Mouse (Mus musculus): Measurements from ENCODE around the gene Cfap221. TPM values are rescaled to one million over a fixed set of nuclear protein-coding genes. Genes with fewer than 3 reads are reported as not detected.

Cfap221 gene
- polyA plus RNA-seq, 1 experiment from 2014 or later, result not detected

DNA sequence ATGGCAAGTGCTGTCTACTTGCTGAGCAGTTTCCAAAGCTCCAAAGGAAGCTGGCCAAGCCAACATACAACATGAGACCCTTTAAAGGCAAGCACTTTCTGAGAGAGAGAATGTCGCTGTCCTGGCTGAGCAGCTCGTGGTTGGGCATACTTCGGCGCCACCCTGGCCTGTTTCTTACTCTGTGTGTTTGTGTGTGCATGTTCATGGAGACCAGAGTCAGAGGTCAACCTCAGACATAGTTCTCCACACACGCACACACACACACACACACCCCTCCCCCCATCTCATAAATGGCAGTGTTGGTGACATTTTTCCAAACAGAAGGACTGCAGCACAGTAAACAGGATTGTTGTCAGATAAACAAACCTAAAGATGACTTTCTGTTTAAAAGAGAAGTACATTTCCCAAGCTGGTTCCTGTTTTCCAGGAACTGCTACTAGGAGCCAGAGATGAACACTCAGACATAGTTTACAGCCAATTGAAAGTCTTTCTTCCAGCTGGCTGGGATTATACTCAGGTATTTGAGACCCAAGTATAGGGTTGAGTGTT is 80.1 kb downstream of the Cfap221 start:
- 88% methylated on average over 5 of the region's 5 CpGs for WGBS
- no peak for DNase-seq (ENCODE audit: low spot score)

DNA sequence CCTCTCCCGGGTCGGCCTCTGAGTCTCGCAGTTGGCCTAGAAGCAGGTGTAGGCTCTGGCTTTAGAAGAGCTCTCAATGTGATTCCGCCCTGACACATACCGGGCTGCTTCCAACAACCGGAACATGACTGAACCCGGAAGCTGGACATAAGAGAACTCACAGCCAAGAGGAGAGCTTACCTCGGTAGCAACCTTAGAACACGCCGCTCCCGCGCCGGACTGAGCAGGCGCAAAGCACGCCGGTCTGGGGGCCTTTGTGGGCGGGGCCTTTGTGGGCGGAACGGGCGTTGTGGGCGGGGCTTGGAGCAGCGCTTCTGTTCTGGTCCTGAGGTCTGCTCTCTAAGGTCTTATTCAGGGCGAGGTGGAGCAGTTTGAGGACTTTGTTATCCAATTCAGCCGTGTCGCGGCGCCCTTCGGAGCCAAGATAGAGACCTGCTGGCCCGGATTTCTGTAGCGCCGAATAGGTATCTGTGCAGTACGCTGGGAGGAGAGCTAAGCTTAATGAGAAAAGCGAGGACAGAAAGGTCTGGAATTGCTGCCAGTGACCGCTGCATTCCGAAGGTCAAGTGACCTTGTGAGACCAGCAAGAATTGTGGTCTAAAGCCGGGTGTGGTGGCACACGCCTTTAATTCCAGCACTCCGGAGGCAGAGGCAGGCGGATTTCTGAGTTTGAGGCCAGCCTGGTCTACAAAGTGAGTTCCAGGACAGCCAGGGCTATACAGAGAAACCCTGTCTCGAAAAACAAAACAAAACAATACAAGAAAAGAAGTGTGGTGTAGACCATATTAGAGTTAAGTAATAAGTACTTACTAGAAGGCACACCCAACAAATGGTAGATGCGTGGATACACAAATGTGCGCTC is 83.8 kb downstream of the Cfap221 start, which contains the start of gene Tmem177:
Tmem177 (minus strand) TSS at position 256 of the 862 bp plus-strand sequence.
- peaks cover 29% of the 10 kb centered on the region for H3K36me3 ChIP-seq
- peak within 1 kb of the TSS; percentile 56 for H3K4me3 ChIP-seq
- DNase-seq (ENCODE audit: low spot score), result peak; percentile 98
- WGBS, result 14% methylated on average over 42 of the region's 42 CpGs
- H3K4me1 ChIP-seq, result peaks cover 5% of the 10 kb centered on the region
- H3K27me3 ChIP-seq (ENCODE audit: low read depth, poor library complexity, severe bottlenecking), result no peaks in the 10 kb centered on the region
- H3K27ac ChIP-seq, result peak within 1 kb of the TSS; percentile 82
- H3K9me3 ChIP-seq (replicated peaks), result no peaks in the 10 kb centered on the region

More for the DNA sequence above, 80.1 kb downstream of the Cfap221 start:
- H3K36me3 ChIP-seq, result no peaks in the 10 kb centered on the region
- no peak overlapping the region for H3K27ac ChIP-seq
- no peaks in the 10 kb centered on the region for H3K27me3 ChIP-seq (ENCODE audit: low read depth, poor library complexity, severe bottlenecking)
- H3K9me3 ChIP-seq (replicated peaks), result no peaks in the 10 kb centered on the region
- H3K4me3 ChIP-seq, result no peak overlapping the region
- H3K4me1 ChIP-seq, result peaks cover 5% of the 10 kb centered on the region

DNA sequence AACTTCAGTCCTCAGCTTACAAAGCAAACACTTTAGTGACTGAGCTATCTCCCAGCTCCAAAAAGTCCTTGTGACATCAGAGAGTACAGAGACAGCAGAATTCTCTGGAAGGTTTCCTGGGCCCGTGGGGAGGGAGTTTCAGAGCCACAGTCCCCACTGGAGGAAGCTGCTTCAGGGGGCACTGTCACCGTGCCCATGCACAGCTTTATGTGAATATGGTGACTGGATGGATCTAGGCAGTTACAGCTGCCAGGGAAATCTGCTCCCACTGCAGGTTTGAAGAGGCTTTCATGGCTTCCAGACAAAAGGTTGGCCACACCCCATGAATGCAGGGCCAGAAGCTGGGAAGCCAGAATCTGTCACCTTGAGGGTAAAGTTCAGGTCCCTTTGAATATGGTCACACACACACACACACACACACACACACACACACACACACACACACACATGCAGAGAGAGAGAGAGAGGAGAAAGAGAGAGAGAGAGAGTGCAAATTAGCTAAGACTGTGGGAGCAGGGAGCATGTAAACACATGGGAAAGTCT is 89.8 kb downstream of the Cfap221 start:
- WGBS, result 77% methylated on average over 2 of the region's 2 CpGs
- no peak for DNase-seq (ENCODE audit: low spot score)

DNA sequence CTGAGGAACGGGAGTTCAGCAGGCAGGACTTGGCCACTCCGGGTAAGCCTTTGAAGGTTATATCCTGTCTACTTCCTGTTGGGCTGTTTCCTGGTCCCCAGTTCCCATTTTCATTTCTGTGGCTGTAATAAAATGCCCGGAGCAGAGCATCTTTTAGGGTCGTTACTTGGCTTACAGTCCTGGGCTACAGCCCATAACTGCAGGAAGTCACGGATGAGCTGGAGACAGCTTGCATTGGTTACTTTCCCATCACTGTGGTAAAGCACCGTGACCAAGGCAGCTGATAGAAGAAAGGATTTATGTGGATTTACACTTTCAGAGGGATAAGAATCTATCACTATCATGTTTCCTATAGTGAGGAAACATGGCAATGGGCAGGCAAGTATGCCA is 93.8 kb downstream of the Cfap221 start:
- no peak overlapping the region for H3K4me3 ChIP-seq
- H3K27ac ChIP-seq, result peak overlapping the region; percentile 74
- peaks cover 24% of the 10 kb centered on the region for H3K4me1 ChIP-seq
- H3K36me3 ChIP-seq, result 0 out of 2 replicates have a peak, but pooled peaks cover 3% of the 10 kb centered on the region
- DNase-seq (ENCODE audit: low spot score), result no peak
- no peaks in the 10 kb centered on the region for H3K9me3 ChIP-seq (replicated peaks)
- 52% methylated on average over 6 of the region's 6 CpGs for WGBS
- no peaks in the 10 kb centered on the region for H3K27me3 ChIP-seq (ENCODE audit: low read depth, poor library complexity, severe bottlenecking)

More for the DNA sequence above, 89.8 kb downstream of the Cfap221 start:
- Histone ChIP-seq H3K4me3 (no peak overlapping the region), H3K27me3 (ENCODE audit: low read depth, poor library complexity, severe bottlenecking) (no peaks in the 10 kb centered on the region), H3K36me3 (peaks cover 31% of the 10 kb centered on the region), H3K4me1 (peaks cover 17% of the 10 kb centered on the region), H3K9me3 (replicated peaks) (no peaks in the 10 kb centered on the region), H3K27ac (no peak overlapping the region)

DNA sequence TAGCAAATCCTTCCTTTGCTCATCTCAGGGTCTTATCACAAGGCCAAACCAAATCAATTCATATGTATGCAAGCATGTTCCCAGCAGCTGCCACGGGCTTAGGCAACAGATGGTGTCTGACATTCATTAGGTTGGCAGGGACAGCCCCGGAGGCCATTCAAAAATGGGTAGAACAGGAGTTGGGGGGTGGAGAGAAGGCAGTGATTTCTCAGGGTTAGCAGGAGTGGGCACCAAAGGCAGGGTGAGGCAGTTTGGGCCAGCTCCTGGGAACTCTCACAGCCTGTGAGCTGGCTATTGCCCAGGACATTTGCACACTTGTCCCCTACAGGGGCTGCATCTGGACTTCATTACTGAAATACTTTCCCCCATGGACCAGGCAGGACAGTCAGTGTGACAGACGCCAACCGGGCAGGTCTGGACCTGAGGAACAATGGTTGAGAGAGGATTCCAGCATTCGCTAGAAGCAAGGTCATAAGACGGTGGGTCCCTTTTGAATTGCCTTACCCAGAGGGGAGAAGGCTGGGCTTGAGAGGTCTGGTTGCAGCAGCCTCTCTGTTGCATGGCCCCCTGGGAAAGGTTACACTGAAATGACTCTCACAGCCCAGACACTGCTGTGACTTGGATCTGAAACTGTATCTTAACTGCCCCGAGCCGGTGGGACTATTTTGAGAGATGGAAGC is 94.3 kb downstream of the Cfap221 start:
- H3K27me3 ChIP-seq (ENCODE audit: low read depth, poor library complexity, severe bottlenecking), result no peaks in the 10 kb centered on the region
- no peaks in the 10 kb centered on the region for H3K9me3 ChIP-seq (replicated peaks)
- 28% methylated on average over 8 of the region's 8 CpGs for WGBS
- peaks cover 24% of the 10 kb centered on the region for H3K4me1 ChIP-seq
- DNase-seq (ENCODE audit: low spot score), result peak; percentile 49
- H3K27ac ChIP-seq, result peak overlapping the region; percentile 74
- H3K36me3 ChIP-seq, result no peaks in the 10 kb centered on the region
- no peak overlapping the region for H3K4me3 ChIP-seq

DNA sequence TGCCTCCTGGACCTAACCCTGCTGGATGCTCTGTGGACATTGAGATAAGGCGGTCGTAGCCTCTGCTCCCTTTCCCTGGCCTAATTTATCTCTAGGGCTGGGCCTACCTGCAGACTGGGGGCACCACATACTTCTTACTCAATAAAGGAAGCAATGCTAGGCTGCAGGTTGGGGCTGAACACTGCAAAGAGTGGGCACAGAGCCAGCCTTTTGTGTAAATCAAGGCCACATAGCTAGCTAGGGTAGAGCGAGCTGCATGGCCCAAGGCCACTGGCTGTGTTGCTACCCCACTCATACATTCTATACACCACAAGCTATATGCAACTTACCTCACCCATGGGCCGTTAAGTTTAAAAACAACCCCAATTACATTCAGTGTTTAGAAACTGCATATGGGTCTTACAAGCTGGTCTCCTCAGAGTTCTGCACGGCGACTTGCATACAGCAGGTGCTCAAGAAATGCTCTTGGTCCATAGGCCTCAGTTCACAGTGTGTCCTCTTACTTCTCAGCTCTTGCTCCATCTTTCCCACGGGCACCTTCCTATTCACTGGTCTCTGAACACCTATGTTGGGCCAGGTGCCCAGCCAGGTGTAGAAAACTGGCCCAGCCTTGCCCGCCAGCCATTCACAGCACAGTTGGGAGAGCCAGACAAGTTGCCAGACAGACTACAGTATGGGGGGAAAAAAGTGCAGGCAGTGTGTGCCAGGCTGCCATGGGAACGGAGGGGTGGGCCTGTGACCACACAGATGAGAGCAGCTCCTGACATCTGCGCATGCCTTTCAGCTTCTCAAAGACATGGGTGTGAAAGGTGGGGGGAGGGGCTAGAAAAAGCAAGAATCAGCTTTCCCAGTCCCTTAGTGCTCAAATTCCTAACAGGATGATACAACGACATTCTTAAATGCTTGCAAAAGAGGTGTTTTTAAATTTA is 97.6 kb downstream of the Cfap221 start:
- 86% methylated on average over 11 of the region's 11 CpGs for WGBS
- Histone ChIP-seq H3K27me3 (ENCODE audit: low read depth, poor library complexity, severe bottlenecking) (no peaks in the 10 kb centered on the region), H3K27ac (0 out of 2 replicates have a peak overlapping the region, but pooled peaks have one; percentile 0)

DNA sequence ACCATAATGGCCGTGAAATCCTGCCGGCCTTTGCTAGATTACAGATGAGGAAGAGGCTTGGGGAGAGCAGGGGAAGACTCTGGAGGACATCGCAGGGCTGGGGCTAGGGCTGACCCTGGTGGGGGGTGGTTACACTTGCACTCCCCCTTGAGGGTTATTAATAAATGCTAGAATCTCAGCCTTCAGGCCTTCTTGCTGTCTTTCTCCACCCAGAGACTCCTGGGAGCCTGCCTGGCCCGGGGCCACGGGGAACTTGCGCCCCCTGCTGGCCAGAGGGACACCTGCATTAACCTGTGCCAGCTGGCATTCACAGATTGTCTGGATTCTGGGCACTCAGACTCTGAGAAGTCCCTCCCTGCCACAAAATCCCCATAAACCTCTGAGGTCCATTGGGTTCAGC is 102.1 kb downstream of the Cfap221 start:
- H3K36me3 ChIP-seq, result no peaks in the 10 kb centered on the region
- peaks cover 7% of the 10 kb centered on the region for H3K4me1 ChIP-seq
- peak; percentile 89 for DNase-seq (ENCODE audit: low spot score)
- H3K27ac ChIP-seq, result no peak overlapping the region
- H3K4me3 ChIP-seq, result no peak overlapping the region
- H3K9me3 ChIP-seq (replicated peaks), result no peaks in the 10 kb centered on the region
- 39% methylated on average over 6 of the region's 6 CpGs for WGBS
- H3K27me3 ChIP-seq (ENCODE audit: low read depth, poor library complexity, severe bottlenecking), result no peaks in the 10 kb centered on the region

More for the DNA sequence above, 97.6 kb downstream of the Cfap221 start:
- no peak overlapping the region for H3K4me3 ChIP-seq
- no peaks in the 10 kb centered on the region for H3K36me3 ChIP-seq
- no peak for DNase-seq (ENCODE audit: low spot score)
- H3K9me3 ChIP-seq (replicated peaks), result no peaks in the 10 kb centered on the region
- H3K4me1 ChIP-seq, result peaks cover 26% of the 10 kb centered on the region

DNA sequence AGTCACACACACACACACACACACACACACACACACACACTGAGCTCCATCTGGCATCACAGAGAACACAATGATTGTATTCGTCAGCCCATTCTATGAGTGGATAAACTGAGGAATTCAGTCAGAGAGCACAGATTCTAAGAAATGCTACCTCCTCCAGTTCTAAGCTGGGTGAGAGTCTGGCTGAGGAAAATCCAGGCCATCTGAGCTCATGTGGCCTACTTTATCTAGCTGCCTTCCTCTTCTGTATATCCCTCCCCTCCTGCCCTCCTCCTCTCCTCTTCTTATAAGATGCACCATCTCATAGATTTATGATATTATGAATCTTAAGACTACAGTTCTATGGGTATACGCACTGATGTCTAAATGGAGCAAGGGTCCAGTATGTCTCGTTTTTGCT is 103.4 kb downstream of the Cfap221 start:
- DNase-seq (ENCODE audit: low spot score), result no peak

DNA sequence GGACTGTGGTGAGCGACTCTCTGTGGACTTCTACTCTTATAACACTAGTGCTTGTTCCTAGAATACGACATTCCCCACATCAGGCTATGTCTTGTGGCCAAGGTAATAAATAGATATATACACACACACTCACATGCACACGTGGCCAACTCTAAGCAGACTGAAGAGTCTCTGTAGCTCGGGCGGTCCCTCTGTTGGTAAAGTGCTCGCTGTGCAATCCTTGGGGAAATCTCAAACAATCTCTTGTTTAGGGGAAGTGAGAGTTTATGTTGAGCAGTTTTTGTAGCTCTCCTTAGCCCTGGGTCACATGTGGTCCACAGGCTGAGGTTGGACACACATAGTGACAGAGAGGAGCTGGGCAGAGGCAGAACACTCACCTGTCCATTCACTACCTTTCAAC is 104.1 kb downstream of the Cfap221 start:
- no peak for DNase-seq (ENCODE audit: low spot score)
- 84% methylated on average over 6 of the region's 6 CpGs for WGBS
- H3K27me3 ChIP-seq (ENCODE audit: low read depth, poor library complexity, severe bottlenecking), result no peaks in the 10 kb centered on the region
- H3K4me3 ChIP-seq, result no peak overlapping the region
- no peaks in the 10 kb centered on the region for H3K9me3 ChIP-seq (replicated peaks)
- H3K27ac ChIP-seq, result no peak overlapping the region
- H3K4me1 ChIP-seq, result 0 out of 2 replicates have a peak, but pooled peaks cover 3% of the 10 kb centered on the region
- H3K36me3 ChIP-seq, result no peaks in the 10 kb centered on the region

More for the DNA sequence above, 103.4 kb downstream of the Cfap221 start:
- 88% methylated on average over 3 of the region's 3 CpGs for WGBS
- Histone ChIP-seq H3K27ac (no peak overlapping the region), H3K27me3 (ENCODE audit: low read depth, poor library complexity, severe bottlenecking) (no peaks in the 10 kb centered on the region), H3K4me3 (no peak overlapping the region), H3K9me3 (replicated peaks) (no peaks in the 10 kb centered on the region), H3K36me3 (no peaks in the 10 kb centered on the region), H3K4me1 (0 out of 2 replicates have a peak, but pooled peaks cover 3% of the 10 kb centered on the region)

DNA sequence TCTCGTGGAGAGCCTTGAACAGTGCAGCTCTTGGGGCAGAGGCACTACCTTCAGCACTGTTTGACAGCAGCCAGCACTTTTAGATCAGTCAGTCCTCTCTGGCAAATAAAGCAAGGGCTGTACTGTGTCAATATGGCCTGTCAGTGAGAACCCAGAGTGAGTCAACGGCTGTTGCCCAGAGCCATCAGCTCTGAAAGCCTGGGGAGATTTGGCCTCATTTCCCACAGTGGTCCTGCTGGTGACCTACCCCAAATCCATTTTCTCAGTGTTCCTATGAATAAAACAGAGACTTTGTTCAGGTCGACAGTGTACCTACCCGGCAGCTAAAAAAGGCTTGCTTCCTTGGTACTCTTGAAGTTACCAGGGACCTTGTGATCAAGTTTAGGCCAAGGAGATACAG is 105.2 kb downstream of the Cfap221 start:
- no peaks in the 10 kb centered on the region for H3K9me3 ChIP-seq (replicated peaks)
- WGBS, result 80% methylated on average over 4 of the region's 4 CpGs
- H3K4me3 ChIP-seq, result no peak overlapping the region
- no peak for DNase-seq (ENCODE audit: low spot score)
- no peaks in the 10 kb centered on the region for H3K36me3 ChIP-seq
- no peak overlapping the region for H3K27ac ChIP-seq
- no peaks in the 10 kb centered on the region for H3K27me3 ChIP-seq (ENCODE audit: low read depth, poor library complexity, severe bottlenecking)
- 0 out of 2 replicates have a peak, but pooled peaks cover 3% of the 10 kb centered on the region for H3K4me1 ChIP-seq

DNA sequence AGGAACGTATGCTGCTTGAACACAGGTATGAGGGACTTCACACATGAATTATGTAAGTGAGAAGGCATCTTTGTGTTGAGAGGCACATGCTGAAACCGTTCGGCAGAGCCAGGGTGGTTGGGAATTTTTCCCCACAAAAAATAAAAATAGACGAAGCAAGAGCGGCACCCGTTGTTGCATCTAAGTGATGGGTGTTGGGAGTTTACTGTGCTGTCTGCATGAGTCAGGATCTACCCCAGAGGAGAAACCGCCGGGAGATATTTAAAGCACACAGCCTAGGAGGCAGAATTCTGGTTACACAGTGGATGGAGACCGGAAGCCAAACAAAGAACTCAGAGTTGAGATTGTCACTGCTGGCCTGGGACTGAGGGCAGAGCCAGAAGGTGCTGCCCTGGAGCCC is 105.9 kb downstream of the Cfap221 start:
- no peaks in the 10 kb centered on the region for H3K9me3 ChIP-seq (replicated peaks)
- H3K36me3 ChIP-seq, result no peaks in the 10 kb centered on the region
- H3K4me1 ChIP-seq, result 0 out of 2 replicates have a peak, but pooled peaks cover 3% of the 10 kb centered on the region
- no peak overlapping the region for H3K27ac ChIP-seq
- H3K27me3 ChIP-seq (ENCODE audit: low read depth, poor library complexity, severe bottlenecking), result no peaks in the 10 kb centered on the region
- no peak overlapping the region for H3K4me3 ChIP-seq
- DNase-seq (ENCODE audit: low spot score), result no peak
- WGBS, result 92% methylated on average over 9 of the region's 9 CpGs

DNA sequence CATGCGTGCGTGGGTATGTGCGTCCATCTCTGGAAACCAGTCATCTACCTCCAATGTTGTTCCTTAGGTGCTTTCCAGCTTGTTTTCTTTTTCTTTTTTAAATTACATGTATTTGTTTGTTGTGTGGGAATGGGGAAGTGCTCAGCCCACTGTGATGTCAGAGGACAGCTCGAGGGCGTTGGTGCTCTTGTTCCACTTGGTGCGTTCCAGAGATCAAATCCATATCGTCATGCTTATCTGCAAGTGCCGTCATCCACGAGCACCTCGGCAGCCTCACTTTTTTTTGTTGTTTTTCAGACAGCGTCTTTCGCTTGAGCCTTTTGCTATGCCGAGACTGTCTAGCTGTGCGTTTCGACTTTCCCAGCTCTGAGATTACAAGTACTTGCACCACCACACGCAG is 107.7 kb downstream of the Cfap221 start:
- Histone ChIP-seq H3K36me3 (no peaks in the 10 kb centered on the region), H3K4me1 (0 out of 2 replicates have a peak, but pooled peaks cover 5% of the 10 kb centered on the region), H3K4me3 (no peak overlapping the region), H3K9me3 (replicated peaks) (no peaks in the 10 kb centered on the region), H3K27ac (no peak overlapping the region), H3K27me3 (ENCODE audit: low read depth, poor library complexity, severe bottlenecking) (no peaks in the 10 kb centered on the region)
- DNase-seq (ENCODE audit: low spot score), result no peak
- WGBS, result 96% methylated on average over 16 of the region's 16 CpGs

Measured in limb, embryonic 10.5 days (tissue).